Mouse (Mus musculus): ENCODE data around the gene Atxn1.

The Atxn1 gene

GRCm38 (mm10) chr13:45963497-45964330 is 1.1 kb downstream of the Atxn1 start:
- peak; percentile 70 for DNase-seq (ENCODE audit: low read depth, low spot score)

GRCm38 (mm10) chr13:45962776-45963175 is 2.0 kb downstream of the Atxn1 start:
- DNase-seq (ENCODE audit: low read depth, low spot score) = no peak

- peak; percentile 42 for DNase-seq (ENCODE audit: low read depth, low spot score)
These were observed 2.8 kb downstream of the Atxn1 start for GRCm38 (mm10) chr13:45961871-45962630.

- no peak for DNase-seq (ENCODE audit: low read depth, low spot score)
These were observed 4.4 kb downstream of the Atxn1 start for GRCm38 (mm10) chr13:45960311-45960965.

GRCm38 (mm10) chr13:45958306-45958705 is 6.5 kb downstream of the Atxn1 start:
- no peak for DNase-seq (ENCODE audit: low read depth, low spot score)

- no peak for DNase-seq (ENCODE audit: low read depth, low spot score)
These were observed 7.2 kb downstream of the Atxn1 start for GRCm38 (mm10) chr13:45957629-45958028.

GRCm38 (mm10) chr13:45956287-45956686 is 8.5 kb downstream of the Atxn1 start:
- DNase-seq (ENCODE audit: low read depth, low spot score) = no peak

- DNase-seq (ENCODE audit: low read depth, low spot score) = no peak
These were observed 9.3 kb downstream of the Atxn1 start for GRCm38 (mm10) chr13:45955370-45956055.

GRCm38 (mm10) chr13:45953098-45953497 is 11.7 kb downstream of the Atxn1 start:
- no peak for DNase-seq (ENCODE audit: low read depth, low spot score)

- DNase-seq (ENCODE audit: low read depth, low spot score) = no peak
These were observed 13.7 kb downstream of the Atxn1 start for GRCm38 (mm10) chr13:45951071-45951645.

GRCm38 (mm10) chr13:45950355-45950861 is 14.4 kb downstream of the Atxn1 start:
- no peak for DNase-seq (ENCODE audit: low read depth, low spot score)

GRCm38 (mm10) chr13:45946136-45946535 is 18.7 kb downstream of the Atxn1 start:
- no peak for DNase-seq (ENCODE audit: low read depth, low spot score)

GRCm38 (mm10) chr13:45942337-45942736 is 22.5 kb downstream of the Atxn1 start:
- DNase-seq (ENCODE audit: low read depth, low spot score) = no peak

- DNase-seq (ENCODE audit: low read depth, low spot score) = no peak
These were observed 24.1 kb downstream of the Atxn1 start for GRCm38 (mm10) chr13:45940714-45941113.

GRCm38 (mm10) chr13:45939561-45939960 is 25.2 kb downstream of the Atxn1 start:
- DNase-seq (ENCODE audit: low read depth, low spot score) = no peak

- DNase-seq (ENCODE audit: low read depth, low spot score) = no peak
These were observed 26.7 kb downstream of the Atxn1 start for GRCm38 (mm10) chr13:45938083-45938482.

- no peak for DNase-seq (ENCODE audit: low read depth, low spot score)
These were observed 28.0 kb downstream of the Atxn1 start for GRCm38 (mm10) chr13:45936765-45937164.

GRCm38 (mm10) chr13:45935798-45936197 is 29.0 kb downstream of the Atxn1 start:
- peak; percentile 57 for DNase-seq (ENCODE audit: low read depth, low spot score)

- DNase-seq (ENCODE audit: low read depth, low spot score) = no peak
These were observed 30.0 kb downstream of the Atxn1 start for GRCm38 (mm10) chr13:45934841-45935240.

- no peak for DNase-seq (ENCODE audit: low read depth, low spot score)
These were observed 30.7 kb downstream of the Atxn1 start for GRCm38 (mm10) chr13:45934085-45934484.

- DNase-seq (ENCODE audit: low read depth, low spot score) = no peak
These were observed 32.3 kb downstream of the Atxn1 start for GRCm38 (mm10) chr13:45932491-45932921.
